Mouse (Mus musculus): ENCODE data around the gene Armc2.
A peak's percentile ranks its signal among the peaks of the same experiment; 100 is the strongest.

The Armc2 gene

GRCm38 (mm10) chr10:41907950-41908349 is 110.3 kb downstream of the Armc2 start:
- no peak for DNase-seq (ENCODE audit: low read depth, low spot score)

GRCm38 (mm10) chr10:41907473-41907872 is 110.8 kb downstream of the Armc2 start:
- DNase-seq (ENCODE audit: low read depth, low spot score) = no peak

GRCm38 (mm10) chr10:41901864-41902263 is 116.4 kb downstream of the Armc2 start:
- no peak for DNase-seq (ENCODE audit: low read depth, low spot score)

GRCm38 (mm10) chr10:41901456-41901855 is 116.8 kb downstream of the Armc2 start:
- DNase-seq (ENCODE audit: low read depth, low spot score) = no peak

GRCm38 (mm10) chr10:41896865-41897264 is 121.4 kb downstream of the Armc2 start:
- no peak for DNase-seq (ENCODE audit: low read depth, low spot score)

GRCm38 (mm10) chr10:41896425-41896824 is 121.8 kb downstream of the Armc2 start:
- DNase-seq (ENCODE audit: low read depth, low spot score) = no peak

- DNase-seq (ENCODE audit: low read depth, low spot score) = peak; percentile 73
These were observed 124.5 kb downstream of the Armc2 start for GRCm38 (mm10) chr10:41893433-41894411.

- no peak for DNase-seq (ENCODE audit: low read depth, low spot score)
These were observed 126.9 kb downstream of the Armc2 start for GRCm38 (mm10) chr10:41891312-41891711.

GRCm38 (mm10) chr10:41890537-41890936 is 127.7 kb downstream of the Armc2 start:
- DNase-seq (ENCODE audit: low read depth, low spot score) = no peak

GRCm38 (mm10) chr10:41889566-41889965 is 128.7 kb downstream of the Armc2 start:
- DNase-seq (ENCODE audit: low read depth, low spot score) = no peak

- DNase-seq (ENCODE audit: low read depth, low spot score) = no peak
These were observed 129.8 kb downstream of the Armc2 start for GRCm38 (mm10) chr10:41888365-41888941.

- peak; percentile 97 for DNase-seq (ENCODE audit: low read depth, low spot score)
These were observed 131.0 kb downstream of the Armc2 start for GRCm38 (mm10) chr10:41887080-41887821.

GRCm38 (mm10) chr10:41883741-41884575 is 134.3 kb downstream of the Armc2 start:
- DNase-seq (ENCODE audit: low read depth, low spot score) = no peak

GRCm38 (mm10) chr10:41881438-41881837 is 136.8 kb downstream of the Armc2 start:
- no peak for DNase-seq (ENCODE audit: low read depth, low spot score)

GRCm38 (mm10) chr10:41880777-41881176 is 137.5 kb downstream of the Armc2 start:
- no peak for DNase-seq (ENCODE audit: low read depth, low spot score)

GRCm38 (mm10) chr10:41880206-41880605 is 138.0 kb downstream of the Armc2 start:
- DNase-seq (ENCODE audit: low read depth, low spot score) = no peak

GRCm38 (mm10) chr10:41879675-41880074 is 138.6 kb downstream of the Armc2 start:
- DNase-seq (ENCODE audit: low read depth, low spot score) = no peak

GRCm38 (mm10) chr10:41878344-41878743 is 139.9 kb downstream of the Armc2 start:
- DNase-seq (ENCODE audit: low read depth, low spot score) = no peak

GRCm38 (mm10) chr10:41875624-41876023 is 142.6 kb downstream of the Armc2 start:
- no peak for DNase-seq (ENCODE audit: low read depth, low spot score)

GRCm38 (mm10) chr10:41871564-41871963 is 146.7 kb downstream of the Armc2 start:
- no peak for DNase-seq (ENCODE audit: low read depth, low spot score)

- DNase-seq (ENCODE audit: low read depth, low spot score) = no peak
These were observed 148.1 kb downstream of the Armc2 start for GRCm38 (mm10) chr10:41870101-41870500.

All from A20 (cell line).